ENCODE assay signal across 22 mouse cellular contexts in genomic region chr14:86171118-86171517, GRCm38 (mm10).
A peak's percentile ranks its signal among the peaks of the same experiment; 100 is the strongest.
DNase-seq lines count a peak whose midpoint lies in the region; ATAC-seq and TF ChIP-seq lines count a peak whose summit lies in the region.
"Had no signal": no experiment of that assay in that cellular context is flagged by ENCODE, and none has a peak within 500 bp of the region (broad histone marks: within the 10 kb centered on the region; RNA-seq: fewer than 3 reads in every experiment).

No protein-coding gene starts in this region.

- H3K4me3 ChIP-seq in kidney, postnatal 0 days (replicated peaks; ENCODE audit: low read depth, low read length): no peak overlapping the region
- no peak overlapping the region for H3K4me3 ChIP-seq in kidney, adult 2 months (ENCODE audit: insufficient read depth, low read depth, low read length)
- no peak overlapping the region for H3K4me3 ChIP-seq in lung, embryonic 16.5 days (ENCODE audit: low read length)
- H3K4me3 ChIP-seq in embryonic facial prominence, embryonic 14.5 days (ENCODE audit: low read depth, low read length): no peak overlapping the region
- H3K4me3 ChIP-seq: forebrain, embryonic 15.5 days; hindbrain, embryonic 15.5 days; kidney, embryonic 15.5 days; limb, embryonic 12.5 days; liver, embryonic 12.5 days; midbrain, embryonic 15.5 days; myocyte had no signal

- no peaks in the 10 kb centered on the region for H3K27me3 ChIP-seq in kidney, postnatal 0 days (ENCODE audit: insufficient read depth, low read length)
- no peaks in the 10 kb centered on the region for H3K27me3 ChIP-seq in kidney, adult 2 months (replicated peaks; ENCODE audit: control insufficient read depth, insufficient read depth, low read length)
- H3K27me3 ChIP-seq in lung, embryonic 16.5 days (ENCODE audit: control insufficient read depth, insufficient read depth, low read depth, low read length): no peaks in the 10 kb centered on the region
- H3K27me3 ChIP-seq in embryonic facial prominence, embryonic 14.5 days (replicated peaks; ENCODE audit: control insufficient read depth, insufficient read depth, low read length): no peaks in the 10 kb centered on the region
- H3K27me3 ChIP-seq: CH12.LX; forebrain, embryonic 15.5 days; hindbrain, embryonic 15.5 days; kidney, embryonic 15.5 days; limb, embryonic 12.5 days; liver, embryonic 12.5 days; midbrain, embryonic 15.5 days had no signal

- no peaks in the 10 kb centered on the region for H3K4me1 ChIP-seq in kidney, postnatal 0 days (replicated peaks; ENCODE audit: insufficient read depth, low read length)
- H3K4me1 ChIP-seq in kidney, adult 2 months (ENCODE audit: control insufficient read depth, insufficient read depth, low read length): no peaks in the 10 kb centered on the region
- H3K4me1 ChIP-seq in lung, embryonic 16.5 days (replicated peaks; ENCODE audit: control insufficient read depth, insufficient read depth, low read length): no peaks in the 10 kb centered on the region
- no peaks in the 10 kb centered on the region for H3K4me1 ChIP-seq in embryonic facial prominence, embryonic 14.5 days (ENCODE audit: control insufficient read depth, insufficient read depth, low read length)
- H3K4me1 ChIP-seq: forebrain, embryonic 15.5 days; hindbrain, embryonic 15.5 days; kidney, embryonic 15.5 days; limb, embryonic 12.5 days; liver, embryonic 12.5 days; midbrain, embryonic 15.5 days had no signal

- 32% methylated on average over 1 of the region's 1 CpGs for WGBS in kidney, postnatal 0 days
- 42% methylated on average over 1 of the region's 1 CpGs for WGBS in kidney, adult 2 months
- WGBS in lung, embryonic 16.5 days: 33% methylated on average over 1 of the region's 1 CpGs
- 35% methylated on average over 1 of the region's 1 CpGs for WGBS in embryonic facial prominence, embryonic 14.5 days

- no peaks in the 10 kb centered on the region for H3K9me3 ChIP-seq in kidney, postnatal 0 days (replicated peaks; ENCODE audit: low read length)
- no peaks in the 10 kb centered on the region for H3K9me3 ChIP-seq in lung, embryonic 16.5 days (ENCODE audit: control insufficient read depth, low read length)
- H3K9me3 ChIP-seq in embryonic facial prominence, embryonic 14.5 days (ENCODE audit: control insufficient read depth, low read length): no peaks in the 10 kb centered on the region
- H3K9me3 ChIP-seq: forebrain, embryonic 15.5 days; hindbrain, embryonic 15.5 days; kidney, embryonic 15.5 days; limb, embryonic 12.5 days; liver, embryonic 12.5 days; midbrain, embryonic 15.5 days had no signal

- ATAC-seq in frontal cortex, adult (ENCODE audit: low TSS enrichment): peak; percentile 99
- ATAC-seq in kidney, postnatal 0 days (replicated peaks; ENCODE audit: low FRiP score, low read depth): no peak
- peak; percentile 65; the same call in 1 of the 2 replicates for ATAC-seq in lung, embryonic 16.5 days (ENCODE audit: low read depth)
- no peak for ATAC-seq in embryonic facial prominence, embryonic 14.5 days (ENCODE audit: low read depth)
- ATAC-seq: forebrain, embryonic 15.5 days; intestine, embryonic 16.5 days; liver, embryonic 12.5 days; midbrain, embryonic 15.5 days had no signal

- H3K4me2 ChIP-seq in kidney, postnatal 0 days (ENCODE audit: low read length): no peak overlapping the region
- H3K4me2 ChIP-seq in lung, embryonic 16.5 days (ENCODE audit: low read depth, low read length): no peak overlapping the region
- H3K4me2 ChIP-seq in embryonic facial prominence, embryonic 14.5 days (ENCODE audit: low read depth, low read length): no peak overlapping the region
- H3K4me2 ChIP-seq: forebrain, embryonic 15.5 days; hindbrain, embryonic 15.5 days; kidney, embryonic 15.5 days; limb, embryonic 12.5 days; liver, embryonic 12.5 days; midbrain, embryonic 15.5 days had no signal

- H3K9ac ChIP-seq in kidney, postnatal 0 days (ENCODE audit: low read depth, low read length): no peak overlapping the region
- H3K9ac ChIP-seq in lung, embryonic 16.5 days (ENCODE audit: low read length): no peak overlapping the region
- no peak overlapping the region for H3K9ac ChIP-seq in embryonic facial prominence, embryonic 14.5 days (ENCODE audit: low read depth, low read length)
- H3K9ac ChIP-seq: forebrain, embryonic 15.5 days; hindbrain, embryonic 15.5 days; kidney, embryonic 15.5 days; limb, embryonic 12.5 days; liver, embryonic 12.5 days; midbrain, embryonic 15.5 days had no signal

- H3K36me3 ChIP-seq in kidney, postnatal 0 days (ENCODE audit: insufficient read depth, low read length): no peaks in the 10 kb centered on the region
- H3K36me3 ChIP-seq in kidney, adult 2 months (ENCODE audit: control insufficient read depth, insufficient read depth, low read length): no peaks in the 10 kb centered on the region
- H3K36me3 ChIP-seq in lung, embryonic 16.5 days (ENCODE audit: control insufficient read depth, insufficient read depth, low read length): no peaks in the 10 kb centered on the region
- H3K36me3 ChIP-seq in embryonic facial prominence, embryonic 14.5 days (ENCODE audit: control insufficient read depth, insufficient read depth, low read length): no peaks in the 10 kb centered on the region
- H3K36me3 ChIP-seq: forebrain, embryonic 15.5 days; hindbrain, embryonic 15.5 days; kidney, embryonic 15.5 days; limb, embryonic 12.5 days; liver, embryonic 12.5 days; midbrain, embryonic 15.5 days had no signal

- no peak for TF ChIP-seq POLR2A in kidney, adult 2 months (IDR thresholded peaks at IDR 0.05; ENCODE audit: low read depth, low read length)

- no peak for TF ChIP-seq CTCF in kidney, postnatal 0 days (IDR thresholded peaks at IDR 0.05; ENCODE audit: low read depth)
- no peak for TF ChIP-seq CTCF in kidney, adult 2 months (conservative IDR thresholded peaks at IDR 0.05; ENCODE audit: insufficient read depth, insufficient read length, low read depth, low read length)

- no peak for DNase-seq in frontal cortex, postnatal 25 days (ENCODE audit: low spot score in 2 of 2)
- DNase-seq in kidney, postnatal 0 days (ENCODE audit: low spot score): peak; percentile 19
- no peak for DNase-seq in kidney, adult 2 months
- no peak for DNase-seq in lung, adult 18-20 months
- peak; percentile 23 for DNase-seq in embryonic facial prominence, embryonic 14.5 days (ENCODE audit: low spot score)
- DNase-seq: adrenal gland, postnatal 25 days; cerebellum, adult 18-20 months; cerebellum, postnatal 36 days; heart, postnatal 4 days; lung, postnatal 14 days; right cerebral cortex, postnatal 25 days had no signal

- H3K27ac ChIP-seq in kidney, postnatal 0 days: no peak overlapping the region
- no peak overlapping the region for H3K27ac ChIP-seq in kidney, adult 2 months (ENCODE audit: insufficient read depth, low read depth, low read length)
- no peak overlapping the region for H3K27ac ChIP-seq in lung, embryonic 16.5 days (ENCODE audit: low read length)
- H3K27ac ChIP-seq in embryonic facial prominence, embryonic 14.5 days (replicated peaks; ENCODE audit: low read depth, low read length): no peak overlapping the region
- H3K27ac ChIP-seq: forebrain, embryonic 15.5 days; hindbrain, embryonic 15.5 days; kidney, embryonic 15.5 days; limb, embryonic 12.5 days; liver, embryonic 12.5 days; midbrain, embryonic 15.5 days had no signal

Comparison
In these comparisons a context has a peak if more than half of its experiments do, and no peak if none do; other contexts are left out.
1. DNase-seq: peak in kidney, postnatal 0 days (single experiment) and embryonic facial prominence, embryonic 14.5 days (single experiment); none in frontal cortex, postnatal 25 days (0 of 2), kidney, adult 2 months (single experiment) and lung, adult 18-20 months (0 of 2).
2. ATAC-seq: peak in frontal cortex, adult (single experiment) and lung, embryonic 16.5 days (single experiment); none in kidney, postnatal 0 days (single experiment) and embryonic facial prominence, embryonic 14.5 days (single experiment).